Mouse (Mus musculus) heart, adult 8-10 months (tissue): Measurements from ENCODE around the gene Enox1. TPM values are rescaled to one million over a fixed set of nuclear protein-coding genes. Genes with fewer than 3 reads are reported as not detected.

Experiments
- DNase-seq: peaks from one replicate; pipeline ENCODE4 v3.0.0; 2022; ENCODE audit warnings: low spot score
- total RNA-seq, 4 experiments: library from RNA; stranded (reverse); gene quantifications; 2 replicates each; pipeline ENCODE4 v1.2.4; 2022

The Enox1 gene
- total RNA-seq, 4 experiments from 2014 or later: 0.50 to 1.4 (median 0.59) TPM

DNA sequence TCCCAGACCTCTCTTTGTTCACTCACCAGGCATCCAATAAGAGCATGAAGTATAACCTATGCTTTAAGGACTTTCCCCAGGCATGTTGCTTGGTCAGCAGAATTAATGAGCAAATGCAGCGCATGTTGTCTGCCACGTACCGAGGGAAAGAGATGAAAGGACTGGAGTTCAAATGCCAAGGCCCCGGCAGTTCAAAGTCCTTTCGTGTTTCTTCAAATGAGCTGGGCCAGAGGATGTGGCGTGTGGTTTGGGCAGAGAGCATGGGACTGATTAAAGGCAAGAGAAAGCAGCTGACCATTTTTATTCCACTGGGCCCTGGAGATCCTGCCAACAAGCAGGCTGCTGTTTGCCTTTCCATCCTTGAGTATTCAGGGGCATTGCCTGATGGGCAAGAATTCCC, 460.7 kb downstream of the Enox1 start:
- no peak for DNase-seq

DNA sequence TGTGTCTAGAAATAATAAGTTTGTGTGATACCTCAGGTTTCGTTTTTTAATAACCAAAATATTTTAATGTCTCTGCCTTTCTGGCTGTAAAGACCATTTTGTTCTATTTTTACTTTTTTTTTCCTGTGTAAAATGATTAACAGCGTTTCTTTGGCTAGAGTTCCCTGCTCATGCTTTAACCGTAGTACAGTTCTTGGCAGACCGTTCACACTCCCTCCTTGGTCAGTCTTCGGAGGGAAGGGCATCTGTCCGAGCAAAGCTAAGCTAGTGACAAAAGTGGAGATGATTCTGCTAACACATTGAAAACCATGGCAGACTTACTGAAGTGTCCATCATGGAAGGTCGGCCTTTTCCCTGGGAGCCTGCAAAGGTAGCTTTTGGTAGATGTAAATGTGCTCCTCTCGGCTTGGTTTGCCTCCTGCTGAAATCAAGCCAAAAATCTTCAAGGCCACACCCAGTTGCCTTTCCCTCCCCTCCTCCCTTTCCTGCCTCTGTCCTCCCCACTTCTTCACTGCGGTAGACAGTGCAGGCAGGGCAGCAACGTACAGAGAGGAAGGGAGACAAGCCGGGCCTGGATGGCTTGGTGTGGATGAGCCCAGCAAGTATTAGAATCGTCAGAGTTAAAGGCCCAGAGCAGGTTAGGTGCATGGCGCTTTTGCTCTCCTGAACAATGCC, 461.7 kb downstream of the Enox1 start:
- DNase-seq: no peak

DNA sequence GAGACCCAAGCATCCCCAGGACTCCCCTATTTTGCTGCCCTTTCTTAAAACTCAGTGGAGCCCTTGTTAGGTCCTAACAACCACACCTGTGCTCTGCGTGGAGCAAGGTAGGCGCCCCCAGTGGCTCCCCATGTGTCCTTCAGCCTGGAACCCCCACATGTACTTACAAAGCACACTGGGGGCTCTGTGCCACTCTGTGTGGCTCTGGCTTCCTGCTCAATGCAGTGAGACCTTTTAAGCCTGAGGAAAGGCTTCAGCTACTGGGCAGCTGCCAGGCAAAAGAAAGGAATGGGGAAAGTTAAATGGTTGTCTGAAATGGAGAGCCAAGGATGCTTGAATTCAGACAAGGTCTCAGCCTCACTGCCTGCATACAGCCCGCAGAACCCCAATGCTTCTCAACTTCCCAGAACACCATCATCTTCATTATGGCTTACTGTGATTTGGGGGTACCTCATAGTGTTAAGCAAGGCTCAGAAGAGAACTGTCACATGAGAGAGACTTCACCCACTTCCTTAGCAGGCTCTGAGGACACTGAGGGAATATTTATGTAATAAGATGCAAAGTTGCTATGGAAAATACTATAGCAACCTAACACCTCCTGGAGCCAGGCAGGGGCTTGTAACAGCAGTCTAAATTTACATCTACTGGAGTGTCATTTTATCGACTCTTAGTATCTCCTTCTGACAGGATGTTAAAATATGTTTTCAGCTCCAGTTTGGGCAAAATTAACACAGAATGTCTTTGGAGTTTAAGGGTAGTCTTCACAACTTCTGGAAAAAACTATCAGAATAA, 465.1 kb downstream of the Enox1 start:
- DNase-seq: no peak

DNA sequence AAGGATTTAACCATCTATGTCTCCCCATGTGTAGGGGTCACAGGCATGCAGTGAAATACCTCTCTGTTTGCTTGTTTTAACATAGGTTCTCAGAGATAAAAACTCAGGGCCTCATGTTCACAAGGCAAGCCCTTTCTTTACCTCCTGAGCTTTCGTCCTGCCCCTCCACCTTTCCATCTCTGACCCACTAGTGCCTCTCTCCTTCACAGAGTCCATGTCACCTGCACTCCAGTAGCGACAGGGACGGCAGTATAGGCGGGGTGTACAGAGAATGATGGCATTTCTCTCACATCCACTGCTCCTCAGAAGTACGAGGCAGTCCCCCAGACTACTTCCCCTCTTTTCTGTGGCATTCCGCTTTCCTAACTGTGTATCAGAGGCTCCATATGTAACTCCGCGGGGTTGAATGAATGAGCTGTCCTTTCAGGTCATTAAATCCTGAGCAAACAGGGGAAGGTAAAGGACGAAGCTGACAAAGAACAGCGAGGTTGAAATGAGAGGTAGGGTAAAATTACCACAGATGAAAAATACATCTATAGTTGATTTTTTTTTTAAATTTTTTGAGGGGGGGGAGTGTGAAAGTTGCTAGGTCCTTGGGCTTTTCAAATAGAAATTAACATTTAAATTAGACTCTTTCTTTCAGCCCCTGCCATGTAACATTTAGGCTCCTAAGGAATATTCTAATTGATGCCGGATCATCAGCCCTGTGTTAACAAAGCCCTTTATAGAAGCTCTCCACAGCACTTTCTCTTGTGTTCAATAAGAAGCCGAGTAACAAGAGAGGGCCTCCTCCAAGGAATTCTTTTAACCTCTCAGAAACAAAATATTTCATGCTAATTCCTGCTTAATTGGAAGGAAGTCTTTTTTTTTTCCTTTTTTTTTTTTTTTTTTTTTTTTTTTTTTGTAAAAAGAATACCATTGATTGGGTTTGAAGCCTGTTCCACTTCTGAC, 470.3 kb downstream of the Enox1 start:
- DNase-seq: no peak

GRCm38 (mm10) chr14:77632466-77633171, 476.1 kb downstream of the Enox1 start:
- no peak for DNase-seq

DNA sequence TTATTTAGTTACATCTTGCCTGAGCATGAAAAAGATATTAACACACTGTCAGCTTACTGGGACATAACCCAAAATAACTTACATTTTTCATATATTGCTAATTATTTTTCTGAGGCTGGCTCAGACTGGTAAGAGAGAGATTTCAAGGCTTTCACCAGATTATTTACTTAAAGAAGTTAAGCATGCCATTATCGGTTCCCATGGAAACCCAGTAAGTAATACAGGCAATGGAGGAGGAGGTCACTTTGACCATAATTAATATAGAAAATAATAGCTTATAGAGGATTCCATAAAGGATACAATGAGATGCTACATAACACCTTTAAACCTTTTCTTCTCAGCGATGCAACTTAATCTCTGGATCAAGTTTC, 476.6 kb downstream of the Enox1 start:
- no peak for DNase-seq

- no peak for DNase-seq
These were observed 480.4 kb downstream of the Enox1 start for GRCm38 (mm10) chr14:77636931-77637330.

- no peak for DNase-seq
These were observed 481.6 kb downstream of the Enox1 start for GRCm38 (mm10) chr14:77638148-77638547.

- no peak for DNase-seq
These were observed 482.1 kb downstream of the Enox1 start for GRCm38 (mm10) chr14:77638616-77639015.

DNA sequence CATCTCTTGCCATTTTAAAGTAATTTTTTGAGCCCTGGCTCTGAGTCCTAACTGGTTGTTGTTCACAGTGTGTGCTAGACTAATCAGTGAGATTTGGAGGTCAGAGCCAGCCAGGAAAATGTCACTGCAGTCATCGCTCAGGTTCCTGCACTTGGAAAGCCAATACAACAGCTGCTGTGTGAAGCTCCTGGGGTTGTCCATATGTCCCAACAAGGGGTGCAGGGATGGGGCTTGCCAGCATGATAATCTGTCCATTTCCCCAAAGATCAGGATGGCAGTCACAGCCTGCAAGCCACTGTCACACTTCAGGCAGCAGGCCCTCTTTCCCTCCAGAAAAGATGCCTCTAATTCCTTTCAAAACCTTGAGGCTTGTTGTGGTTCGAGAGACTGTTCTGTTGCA, 483.0 kb downstream of the Enox1 start:
- DNase-seq: no peak

DNA sequence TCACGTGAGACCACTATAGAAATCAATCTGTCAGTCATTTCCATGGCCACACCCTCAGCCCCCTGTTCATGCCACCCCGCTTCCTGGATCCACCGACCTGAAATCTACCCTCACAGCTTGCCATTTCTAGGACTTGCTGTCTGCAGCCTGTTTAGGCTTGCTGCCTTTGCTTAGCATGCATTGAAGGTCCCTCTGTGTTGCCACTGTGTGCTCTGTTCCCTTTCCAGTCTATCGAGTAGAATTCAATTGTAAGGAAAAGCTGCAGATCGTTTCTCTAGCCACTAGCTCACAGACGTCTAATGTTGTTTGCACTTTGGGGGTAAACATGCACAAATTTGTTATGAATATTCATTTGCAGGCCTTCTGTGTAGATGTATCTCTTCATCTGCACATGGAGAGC, 485.8 kb downstream of the Enox1 start:
- no peak for DNase-seq

DNA sequence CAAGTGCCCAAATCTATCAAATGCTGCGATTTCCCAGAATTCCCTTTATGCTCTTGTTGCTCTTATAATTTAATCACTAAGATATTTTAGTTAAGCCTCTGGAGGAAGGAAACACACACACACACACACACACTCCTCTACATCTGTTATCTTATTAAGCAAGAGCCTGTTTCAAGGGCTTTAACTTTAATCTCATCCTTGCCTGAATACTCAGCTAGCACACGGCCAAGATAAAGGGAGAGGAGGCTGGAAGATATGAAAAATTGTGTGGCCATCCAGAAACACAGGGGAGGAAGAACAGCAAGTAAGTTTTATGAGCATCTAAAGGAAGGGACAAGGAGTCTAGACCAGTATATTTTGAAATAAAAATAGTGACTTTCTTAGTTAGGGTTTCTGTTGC, 489.6 kb downstream of the Enox1 start:
- no peak for DNase-seq

DNA sequence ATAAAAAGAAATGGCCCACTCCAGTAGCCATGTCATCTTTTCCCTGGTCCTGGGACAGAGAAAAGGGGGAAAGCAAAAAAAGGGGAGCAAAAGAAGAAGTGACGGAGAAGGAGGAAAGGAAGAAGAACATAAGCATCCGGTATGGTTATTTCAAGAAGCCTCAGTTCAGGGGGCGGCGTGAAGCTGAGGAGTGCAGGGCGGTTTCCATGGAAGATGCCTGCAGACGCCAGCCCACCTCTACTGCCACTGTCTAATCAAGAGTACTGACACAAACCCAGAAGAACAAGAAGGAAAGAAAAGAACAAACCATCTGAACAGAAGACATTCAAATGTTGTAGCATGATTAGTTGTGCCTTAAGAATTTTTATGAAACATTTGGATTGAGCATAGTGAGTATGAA, 490.5 kb downstream of the Enox1 start:
- no peak for DNase-seq

- DNase-seq: no peak
These were observed 491.7 kb downstream of the Enox1 start for GRCm38 (mm10) chr14:77648305-77648704.

GRCm38 (mm10) chr14:77658739-77659138, 502.2 kb downstream of the Enox1 start:
- no peak for DNase-seq

DNA sequence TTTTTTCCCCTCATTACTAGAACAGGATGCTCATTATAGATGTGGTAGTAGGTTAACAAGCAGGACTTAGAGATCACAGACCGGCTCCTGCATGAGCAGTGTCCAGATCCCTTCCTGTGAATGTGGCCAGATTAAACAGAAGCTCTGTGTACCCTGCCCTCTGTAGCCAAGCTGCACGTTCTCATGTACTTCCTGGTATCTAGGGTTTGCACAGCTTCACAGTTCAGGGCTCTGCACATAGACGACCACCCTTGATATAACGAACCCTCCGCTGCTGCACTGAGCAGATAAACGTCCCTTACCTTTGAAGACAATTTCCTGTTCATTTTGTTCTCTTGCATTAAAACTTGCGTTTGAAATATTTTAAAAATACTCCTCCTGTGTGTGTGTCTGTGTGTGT, 505.7 kb downstream of the Enox1 start:
- no peak for DNase-seq

DNA sequence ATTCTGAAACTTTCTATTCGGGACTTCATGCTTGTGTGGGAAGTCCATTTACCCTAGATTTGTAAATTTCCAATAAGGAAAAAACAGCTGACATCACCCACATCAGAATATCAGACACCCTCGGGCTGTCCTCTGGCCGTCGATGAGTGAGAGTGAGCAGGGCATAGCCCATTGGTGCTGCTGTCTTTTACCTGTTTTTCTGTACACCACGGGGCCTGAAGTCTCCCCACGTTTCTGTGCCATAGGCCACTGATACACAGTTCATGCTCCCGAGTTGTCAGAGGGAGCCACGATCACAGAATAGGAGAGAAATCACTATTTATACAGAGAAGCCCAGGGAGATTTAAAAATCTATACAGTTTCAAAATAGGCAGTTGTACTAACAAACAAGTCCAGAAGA, 506.4 kb downstream of the Enox1 start:
- no peak for DNase-seq

- no peak for DNase-seq
These were observed 511.5 kb downstream of the Enox1 start for GRCm38 (mm10) chr14:77668096-77668495.

DNA sequence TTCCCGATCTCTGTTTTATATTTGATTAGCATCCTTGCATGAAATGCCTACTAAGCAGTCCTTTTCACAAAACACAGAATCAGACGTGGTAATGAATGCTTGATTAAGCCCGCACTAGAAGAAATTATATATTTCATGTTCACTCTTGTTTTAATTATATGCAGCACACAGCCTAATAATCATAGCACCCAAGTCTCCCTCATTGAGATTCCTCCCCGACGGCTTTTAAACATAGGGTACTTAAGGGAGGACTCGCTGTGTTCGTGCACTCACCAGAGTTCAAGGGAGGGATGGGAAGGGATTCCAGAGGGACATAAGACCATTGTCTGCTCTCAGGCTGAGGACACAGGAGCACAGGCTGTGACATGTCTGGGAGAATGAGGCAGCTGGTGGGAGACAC, 512.9 kb downstream of the Enox1 start:
- DNase-seq: no peak

GRCm38 (mm10) chr14:77670945-77671344, 514.4 kb downstream of the Enox1 start:
- peak; percentile 11 for DNase-seq

DNA sequence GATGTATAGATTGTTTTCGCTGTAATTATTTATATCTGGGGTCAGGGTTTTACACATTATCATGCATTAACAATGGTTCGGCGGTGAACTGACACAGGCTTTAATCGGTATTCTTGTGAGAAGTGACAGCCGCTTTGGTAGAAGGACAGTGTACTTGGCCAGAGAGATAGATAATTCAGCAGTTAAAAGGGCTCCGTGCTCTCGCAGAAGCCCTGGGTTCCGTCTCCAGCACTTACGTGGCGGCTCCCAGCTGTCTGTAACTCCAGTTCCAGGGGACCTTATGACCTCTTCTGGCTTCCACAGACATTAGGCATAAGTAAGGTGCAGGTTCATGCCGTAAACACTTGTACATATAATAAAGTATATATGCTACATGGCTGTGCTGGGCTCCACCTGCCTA, 515.4 kb downstream of the Enox1 start:
- DNase-seq: no peak

GRCm38 (mm10) chr14:77673138-77673537, 516.6 kb downstream of the Enox1 start:
- DNase-seq: no peak
